Mouse (Mus musculus) ES-Bruce4 (cell line): Measurements from ENCODE around the gene Mamdc4.

Source experiments
- CTCF ChIP-seq: IDR thresholded peaks from one replicate; pipeline ENCODE4 v1.8.1; 2011; ENCODE audit warnings: low read depth, low read length
- POLR2A ChIP-seq: IDR thresholded peaks from one replicate; pipeline ENCODE4 v1.8.1; 2011; ENCODE audit warnings: low read length; ENCODE audit not compliant: insufficient read depth

DNA sequence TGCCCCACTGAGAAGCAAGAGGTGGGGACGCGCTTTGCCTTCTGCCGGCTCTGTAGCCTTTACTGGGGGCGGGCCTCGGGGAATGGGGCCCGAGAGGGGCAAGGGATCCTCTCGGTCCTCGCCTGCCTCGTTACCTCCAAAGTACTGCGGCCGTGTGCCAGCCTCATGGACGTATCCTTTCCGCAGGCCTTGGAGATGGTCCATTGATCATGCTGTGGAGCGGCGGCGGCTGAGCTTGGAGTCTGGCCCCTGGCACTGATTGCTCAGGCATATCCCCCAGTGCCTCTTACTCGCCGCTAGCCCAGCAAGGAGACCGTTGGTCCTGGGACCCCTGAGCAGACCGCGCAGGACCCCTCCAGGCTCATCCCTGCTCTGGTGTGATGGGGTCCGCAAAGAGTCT, 41.8 kb upstream of the Mamdc4 start:
- no peak for TF ChIP-seq POLR2A
- no peak for TF ChIP-seq CTCF
